Mouse (Mus musculus) lung, embryonic 15.5 days (tissue): ENCODE measurements around the gene Fbxo11. TPM values are rescaled to one million over a fixed set of nuclear protein-coding genes. Genes with fewer than 3 reads are reported as not detected.
A peak's percentile ranks its signal among the peaks of the same experiment; 100 is the strongest.
"Not testable (repeated sequence)": the region's sequence is repeated elsewhere in the genome, so short reads cannot be mapped to it uniquely, and the experiment has no call there.

ENCODE experiments used
- ATAC-seq: fragments of 200-750 bp; cut with Nextera tagmentation; 2 replicates; pipeline ENCODE4 v1.8.0; 2017; ENCODE audit warnings: moderate number of reproducible peaks, borderline replicate concordance; ENCODE audit not compliant: low FRiP score, low TSS enrichment; ENCODE audit errors: extremely low read depth
- H3K27ac ChIP-seq: fragments of 300-500 bp; sonication (generic); 2 replicates; pipeline ENCODE4 v1.5.1; 2015; ENCODE audit warnings: moderate library complexity, mild to moderate bottlenecking, inconsistent platforms
- H3K27me3 ChIP-seq: fragments of 300-500 bp; sonication (generic); 2 replicates; pipeline ENCODE4 v1.6.1; 2015; ENCODE audit warnings: inconsistent platforms
- H3K36me3 ChIP-seq: fragments of 300-500 bp; sonication (generic); 2 replicates; pipeline ENCODE4 v1.6.1; 2015; ENCODE audit warnings: inconsistent platforms
- H3K4me1 ChIP-seq: fragments of 300-500 bp; sonication (generic); 2 replicates; pipeline ENCODE4 v1.6.1; 2015; ENCODE audit warnings: inconsistent platforms
- H3K4me2 ChIP-seq: fragments of 300-500 bp; sonication (generic); 2 replicates; pipeline ENCODE4 v1.6.1; 2015; ENCODE audit warnings: inconsistent platforms, mild to moderate bottlenecking, moderate library complexity
- H3K4me3 ChIP-seq: fragments of 300-500 bp; sonication (generic); 2 replicates; pipeline ENCODE4 v1.5.1; 2015; ENCODE audit warnings: mild to moderate bottlenecking, inconsistent platforms
- H3K9ac ChIP-seq: fragments of 300-500 bp; sonication (generic); 2 replicates; pipeline ENCODE4 v1.6.1; 2015; ENCODE audit warnings: inconsistent platforms
- H3K9me3 ChIP-seq: fragments of 300-500 bp; sonication (generic); 2 replicates; pipeline ENCODE4 v1.6.1; 2016; ENCODE audit warnings: inconsistent platforms
- WGBS: fragments of 180-500 bp; shearing (Covaris S2); methylation state at CpG from one replicate; pipeline ENCODE4 v1.1.7; 2015; 5-methylcytosine and 5-hydroxymethylcytosine counted together
- polyA plus RNA-seq: library from polyadenylated mRNA; unstranded; fragments of >200 nt; fragmentation: Nextera tagmentation; extraction: Ambion mirVana; gene quantifications from 2 replicates; pipeline ENCODE4 v1.2.1, GENCODE M21; 2015

Gene Fbxo11
- polyA plus RNA-seq, 1 experiment from 2014 or later, result 16.6 TPM

- Histone ChIP-seq H3K4me1 (peaks cover 17% of the 10 kb centered on the region), H3K36me3 (no peaks in the 10 kb centered on the region), H3K9ac (no peak overlapping the region), H3K4me3 (0 out of 2 replicates have a peak overlapping the region, but pooled peaks have one; percentile 96), H3K27me3 (no peaks in the 10 kb centered on the region), H3K27ac (no peak overlapping the region), H3K9me3 (no peaks in the 10 kb centered on the region), H3K4me2 (peak overlapping the region; percentile 66)
- WGBS, result 63% methylated on average over 10 of the region's 10 CpGs
- ATAC-seq, result no peak
Measured at GRCm38 (mm10) chr17:87973261-87974167, 91.6 kb downstream of the Fbxo11 start.

GRCm38 (mm10) chr17:87972856-87973255 lies 92.2 kb downstream of the Fbxo11 start:
- H3K27ac ChIP-seq, result no peak overlapping the region
- no peak overlapping the region for H3K4me3 ChIP-seq
- H3K4me2 ChIP-seq, result no peak overlapping the region
- WGBS, result 60% methylated on average over 5 of the region's 5 CpGs
- no peak for ATAC-seq
- H3K9ac ChIP-seq, result no peak overlapping the region
- no peaks in the 10 kb centered on the region for H3K27me3 ChIP-seq
- peaks cover 16% of the 10 kb centered on the region for H3K4me1 ChIP-seq
- no peaks in the 10 kb centered on the region for H3K36me3 ChIP-seq
- H3K9me3 ChIP-seq, result no peaks in the 10 kb centered on the region

GRCm38 (mm10) chr17:87971696-87972591 lies 93.1 kb downstream of the Fbxo11 start:
- WGBS, result 78% methylated on average over 15 of the region's 15 CpGs
- H3K36me3 ChIP-seq, H3K4me2 ChIP-seq, H3K27me3 ChIP-seq, H3K4me3 ChIP-seq, ATAC-seq, H3K9me3 ChIP-seq, H3K27ac ChIP-seq, H3K9ac ChIP-seq: not testable (repeated sequence)
- peaks cover 13% of the 10 kb centered on the region for H3K4me1 ChIP-seq

GRCm38 (mm10) chr17:87968483-87968926 lies 96.6 kb downstream of the Fbxo11 start:
- peak; percentile 74; the same call in 1 of the 2 replicates for ATAC-seq

GRCm38 (mm10) chr17:87963081-87964075 lies 101.7 kb downstream of the Fbxo11 start:
- Histone ChIP-seq H3K9ac (no peak overlapping the region), H3K4me1 (no peaks in the 10 kb centered on the region), H3K27me3 (no peaks in the 10 kb centered on the region), H3K9me3 (no peaks in the 10 kb centered on the region), H3K4me2 (no peak overlapping the region), H3K4me3 (no peak overlapping the region), H3K27ac (no peak overlapping the region), H3K36me3 (no peaks in the 10 kb centered on the region)
- no peak for ATAC-seq
- 86% methylated on average over 13 of the region's 14 CpGs for WGBS

More at GRCm38 (mm10) chr17:87968483-87968926, 96.6 kb downstream of the Fbxo11 start:
- WGBS, result 26% methylated on average over 6 of the region's 8 CpGs
- H3K4me2 ChIP-seq, H3K4me1 ChIP-seq, H3K4me3 ChIP-seq, H3K9ac ChIP-seq, H3K27me3 ChIP-seq, H3K9me3 ChIP-seq, H3K27ac ChIP-seq, H3K36me3 ChIP-seq: not testable (repeated sequence)

- ATAC-seq, H3K4me3 ChIP-seq, H3K4me2 ChIP-seq, H3K27me3 ChIP-seq, H3K9ac ChIP-seq, H3K36me3 ChIP-seq, H3K27ac ChIP-seq, H3K9me3 ChIP-seq, H3K4me1 ChIP-seq: not testable (repeated sequence)
- 72% methylated on average over 5 of the region's 5 CpGs for WGBS
Measured at GRCm38 (mm10) chr17:87959931-87960330, 105.2 kb downstream of the Fbxo11 start.

- H3K9ac ChIP-seq, H3K27me3 ChIP-seq, ATAC-seq, H3K36me3 ChIP-seq, H3K27ac ChIP-seq, H3K4me2 ChIP-seq, H3K4me1 ChIP-seq, H3K9me3 ChIP-seq, H3K4me3 ChIP-seq: not testable (repeated sequence)
- WGBS, result 91% methylated on average over 11 of the region's 11 CpGs
Measured at GRCm38 (mm10) chr17:87959406-87959805, 105.7 kb downstream of the Fbxo11 start.

GRCm38 (mm10) chr17:87958283-87958682 lies 106.8 kb downstream of the Fbxo11 start:
- ATAC-seq, result no peak
- Histone ChIP-seq H3K36me3 (no peaks in the 10 kb centered on the region), H3K4me2 (no peak overlapping the region), H3K27me3 (no peaks in the 10 kb centered on the region), H3K27ac (no peak overlapping the region), H3K4me1 (no peaks in the 10 kb centered on the region), H3K9me3 (no peaks in the 10 kb centered on the region), H3K9ac (no peak overlapping the region), H3K4me3 (no peak overlapping the region)
- WGBS, result 70% methylated on average over 8 of the region's 8 CpGs

GRCm38 (mm10) chr17:87957096-87957840 lies 107.8 kb downstream of the Fbxo11 start:
- no peak for ATAC-seq
- no peak overlapping the region for H3K27ac ChIP-seq
- H3K36me3 ChIP-seq, result no peaks in the 10 kb centered on the region

GRCm38 (mm10) chr17:87954618-87955124 lies 110.4 kb downstream of the Fbxo11 start:
- not testable (repeated sequence) for H3K27ac ChIP-seq, H3K9ac ChIP-seq, H3K9me3 ChIP-seq, H3K36me3 ChIP-seq, H3K4me2 ChIP-seq, ATAC-seq, H3K27me3 ChIP-seq, H3K4me3 ChIP-seq, H3K4me1 ChIP-seq
- 85% methylated on average over 13 of the region's 13 CpGs for WGBS

More at GRCm38 (mm10) chr17:87957096-87957840, 107.8 kb downstream of the Fbxo11 start:
- 58% methylated on average over 12 of the region's 12 CpGs for WGBS
- no peak overlapping the region for H3K4me3 ChIP-seq
- no peaks in the 10 kb centered on the region for H3K4me1 ChIP-seq
- no peak overlapping the region for H3K9ac ChIP-seq
- H3K27me3 ChIP-seq, result no peaks in the 10 kb centered on the region
- H3K9me3 ChIP-seq, result no peaks in the 10 kb centered on the region
- H3K4me2 ChIP-seq, result no peak overlapping the region
